Mouse (Mus musculus) urinary bladder, adult 2 months (tissue): ENCODE results near the gene Olfr920. TPM values are rescaled to one million over a fixed set of nuclear protein-coding genes. Genes with fewer than 3 reads are reported as not detected.

Experiments used
- DNase-seq: peaks from one replicate; pipeline ENCODE4 v3.0.0; 2022; ENCODE audit warnings: low spot score
- polyA plus RNA-seq: library from polyadenylated mRNA; depleted of rRNA; stranded (reverse); fragments of >200 nt; gene quantifications from 2 replicates; pipeline ENCODE4 v1.2.3, GENCODE M21; 2012; rRNA removed

Gene Olfr920
- 0.87 and 0.90 TPM in 2 replicates for polyA plus RNA-seq

GRCm38 (mm10) chr9:38751999-38752398, at the start of gene Olfr920:
Olfr920 (plus strand) TSS chr9:38752299.
- no peak for DNase-seq

GRCm38 (mm10) chr9:38718102-38718501, 34.0 kb upstream of the Olfr920 start, which contains the start of gene Vwa5a:
Vwa5a (plus strand) TSS chr9:38718268.
- DNase-seq, result no peak

GRCm38 (mm10) chr9:38718927-38719441, 33.1 kb upstream of the Olfr920 start:
- DNase-seq, result no peak

- DNase-seq, result no peak
Measured at GRCm38 (mm10) chr9:38724044-38724443, 28.1 kb upstream of the Olfr920 start.

GRCm38 (mm10) chr9:38728218-38728617, 23.9 kb upstream of the Olfr920 start:
- no peak for DNase-seq

GRCm38 (mm10) chr9:38741408-38741807, 10.7 kb upstream of the Olfr920 start:
- DNase-seq, result no peak

- DNase-seq, result no peak
Measured at GRCm38 (mm10) chr9:38744619-38745315, 7.3 kb upstream of the Olfr920 start.

- no peak for DNase-seq
Measured at GRCm38 (mm10) chr9:38772768-38773167, 20.7 kb downstream of the Olfr920 start, which contains the start of gene Olfr921. Olfr921 (plus strand) TSS chr9:38773068.

- no peak for DNase-seq
Measured at GRCm38 (mm10) chr9:38792689-38793088, 40.6 kb downstream of the Olfr920 start.

- DNase-seq, result no peak
Measured at GRCm38 (mm10) chr9:38805696-38806095, 53.6 kb downstream of the Olfr920 start.

Other genes with a start within 250 kb of the Olfr920 start
- not detected in 2 replicates for gene Olfr911-ps1, start 230.7 kb upstream of the Olfr920 start, polyA plus RNA-seq
- not detected in 2 replicates for gene Olfr910, start 214.4 kb upstream of the Olfr920 start, polyA plus RNA-seq
- gene Olfr912, start 172.1 kb upstream of the Olfr920 start, polyA plus RNA-seq, result not detected in 2 replicates
- gene Olfr913, start 159.5 kb upstream of the Olfr920 start, polyA plus RNA-seq, result not detected in 2 replicates
- gene Olfr914, start 147.2 kb upstream of the Olfr920 start, polyA plus RNA-seq, result not detected in 2 replicates
- gene Olfr916, start 92.4 kb upstream of the Olfr920 start, polyA plus RNA-seq, result not detected in 2 replicates
- not detected in 2 replicates for gene Olfr917, start 86.5 kb upstream of the Olfr920 start, polyA plus RNA-seq
- not detected in 2 replicates for gene Olfr918, start 77.7 kb upstream of the Olfr920 start, polyA plus RNA-seq
- not detected in 2 replicates for gene Olfr919, start 48.6 kb upstream of the Olfr920 start, polyA plus RNA-seq
- gene Vwa5a, start 34.0 kb upstream of the Olfr920 start, polyA plus RNA-seq, result 53.4 and 57.0 TPM in 2 replicates
- gene Olfr921, start 20.8 kb downstream of the Olfr920 start, polyA plus RNA-seq, result 0.08 and 0.12 TPM in 2 replicates
- 0.06 TPM in 1 of 2 replicates, not detected in the other for gene Olfr922, start 62.3 kb downstream of the Olfr920 start, polyA plus RNA-seq
- not detected in 2 replicates for gene Olfr923, start 74.2 kb downstream of the Olfr920 start, polyA plus RNA-seq
- not detected in 2 replicates for gene Olfr924, start 92.2 kb downstream of the Olfr920 start, polyA plus RNA-seq
- not detected in 2 replicates for gene Olfr26, start 102.8 kb downstream of the Olfr920 start, polyA plus RNA-seq
- not detected in 2 replicates for gene Olfr926, start 124.8 kb downstream of the Olfr920 start, polyA plus RNA-seq
- not detected in 2 replicates for gene Olfr930, start 177.5 kb downstream of the Olfr920 start, polyA plus RNA-seq
- not detected in 2 replicates for gene Olfr933, start 220.0 kb downstream of the Olfr920 start, polyA plus RNA-seq
- not detected in 2 replicates for gene Olfr934, start 236.0 kb downstream of the Olfr920 start, polyA plus RNA-seq
- gene Olfr935, start 247.4 kb downstream of the Olfr920 start, polyA plus RNA-seq, result not detected in 2 replicates